Mouse (Mus musculus) neural tube, embryonic 11.5 days (tissue): ENCODE measurements around the gene Hist1h4b. TPM values are rescaled to one million over a fixed set of nuclear protein-coding genes. Genes with fewer than 3 reads are reported as not detected.
"Not testable (repeated sequence)": the region's sequence is repeated elsewhere in the genome, so short reads cannot be mapped to it uniquely, and the experiment has no call there.

ENCODE experiments used
- ATAC-seq: fragments of 200-750 bp; cut with Nextera tagmentation; 2 replicates; pipeline ENCODE4 v1.8.0; 2017; ENCODE audit warnings: moderate number of reproducible peaks, mild to moderate bottlenecking, moderate TSS enrichment, moderate library complexity; ENCODE audit not compliant: insufficient read depth, low FRiP score, low TSS enrichment
- DNase-seq: peaks from one replicate; pipeline ENCODE4 v3.0.0-alpha.2; 2015; ENCODE audit warnings: low spot score
- H3K27ac ChIP-seq: fragments of 300-500 bp; sonication (generic); 2 replicates; pipeline ENCODE4 v1.5.1; 2014; ENCODE audit warnings: low read depth, mild to moderate bottlenecking, low read length
- H3K27me3 ChIP-seq: fragments of 300-500 bp; sonication (generic); 2 replicates; pipeline ENCODE4 v1.6.1; 2014; ENCODE audit warnings: mild to moderate bottlenecking, low read length, mixed read lengths; ENCODE audit not compliant: control insufficient read depth, insufficient read depth
- H3K36me3 ChIP-seq: fragments of 300-500 bp; sonication (generic); 2 replicates; pipeline ENCODE4 v1.6.1; 2014; ENCODE audit warnings: mild to moderate bottlenecking, low read length, moderate library complexity, mixed read lengths; ENCODE audit not compliant: control insufficient read depth, insufficient read depth
- H3K4me1 ChIP-seq: fragments of 300-500 bp; sonication (generic); 2 replicates; pipeline ENCODE4 v1.6.1; 2014; ENCODE audit warnings: low read length, mixed read lengths; ENCODE audit not compliant: control insufficient read depth, insufficient read depth
- H3K4me2 ChIP-seq: fragments of 300-500 bp; sonication (generic); 2 replicates; pipeline ENCODE4 v1.6.1; 2014; ENCODE audit warnings: low read depth, mild to moderate bottlenecking, moderate library complexity
- H3K4me3 ChIP-seq: fragments of 300-500 bp; sonication (generic); 2 replicates; pipeline ENCODE4 v1.5.1; 2014; ENCODE audit warnings: low read depth, low read length
- H3K9ac ChIP-seq: fragments of 300-500 bp; sonication (generic); 2 replicates; pipeline ENCODE4 v1.6.1; 2014; ENCODE audit warnings: mild to moderate bottlenecking, low read length
- H3K9me3 ChIP-seq: fragments of 300-500 bp; sonication (generic); 2 replicates; pipeline ENCODE4 v1.6.1; 2016; ENCODE audit warnings: low read length; ENCODE audit not compliant: control insufficient read depth
- WGBS: fragments of 180-500 bp; shearing (Covaris S2); extraction: QIAGEN DNeasy Blood & Tissue Kit; methylation state at CpG from one replicate; pipeline ENCODE4 v1.1.7; 2014; 5-methylcytosine and 5-hydroxymethylcytosine counted together
- polyA plus RNA-seq: library from polyadenylated mRNA; unstranded; fragments of >200 nt; fragmentation: Nextera tagmentation; extraction: Ambion mirVana; gene quantifications from 2 replicates; pipeline ENCODE4 v1.2.1, GENCODE M21; 2014

Gene Hist1h4b
- polyA plus RNA-seq, 1 experiment from 2014 or later, result 4.3 TPM

GRCm38 (mm10) chr13:23751478-23751956, 5.3 kb upstream of the Hist1h4b start:
- DNase-seq (no peak), ATAC-seq (0 out of 2 replicates have a peak, but pooled peaks have one; percentile 8)
- peak overlapping the region; percentile 36 for H3K4me3 ChIP-seq
- WGBS, result 1% methylated on average over 11 of the region's 11 CpGs
- H3K9me3 ChIP-seq, result no peaks in the 10 kb centered on the region
- H3K36me3 ChIP-seq, result no peaks in the 10 kb centered on the region
- H3K27ac ChIP-seq, result peak overlapping the region; percentile 85
- H3K9ac ChIP-seq, result peak overlapping the region; percentile 46
- peaks cover 8% of the 10 kb centered on the region; the same call in 1 of the 2 replicates for H3K4me1 ChIP-seq
- peak overlapping the region; percentile 40 for H3K4me2 ChIP-seq
- H3K27me3 ChIP-seq, result no peaks in the 10 kb centered on the region

GRCm38 (mm10) chr13:23752067-23752741, 4.6 kb upstream of the Hist1h4b start, which contains the start of gene Hist1h3b:
Hist1h3b (plus strand) TSS chr13:23752267.
- H3K36me3 ChIP-seq, H3K9me3 ChIP-seq, H3K4me1 ChIP-seq, H3K27me3 ChIP-seq: not testable (repeated sequence)
- DNase-seq, result peak; percentile 93
- Histone ChIP-seq H3K4me3 (peak within 1 kb of the TSS; percentile 36), H3K27ac (peak within 1 kb of the TSS; percentile 85), H3K4me2 (peak within 1 kb of the TSS; percentile 50), H3K9ac (peak within 1 kb of the TSS; percentile 65)
- peak; percentile 87 for ATAC-seq
- under 1% methylated on average over 15 of the region's 47 CpGs for WGBS

- Histone ChIP-seq H3K4me2 (peak overlapping the region; percentile 50), H3K4me1 (peaks cover 9% of the 10 kb centered on the region; the same call in 1 of the 2 replicates), H3K4me3 (peak overlapping the region; percentile 34), H3K27me3 (no peaks in the 10 kb centered on the region), H3K27ac (peak overlapping the region; percentile 73), H3K9ac (peak overlapping the region; percentile 65), H3K9me3 (no peaks in the 10 kb centered on the region), H3K36me3 (no peaks in the 10 kb centered on the region)
- DNase-seq, result no peak
- 3% methylated on average over 6 of the region's 6 CpGs for WGBS
- ATAC-seq, result no peak
These were observed 4.1 kb upstream of the Hist1h4b start for GRCm38 (mm10) chr13:23752742-23753172.

GRCm38 (mm10) chr13:23753314-23754078, 3.3 kb upstream of the Hist1h4b start:
- H3K4me2 ChIP-seq, result no peak overlapping the region
- 62% methylated on average over 4 of the region's 4 CpGs for WGBS
- no peak overlapping the region for H3K9ac ChIP-seq
- H3K4me3 ChIP-seq, result no peak overlapping the region
- H3K27ac ChIP-seq, result 0 out of 2 replicates have a peak overlapping the region, but pooled peaks have one; percentile 35
- no peaks in the 10 kb centered on the region for H3K36me3 ChIP-seq
- no peaks in the 10 kb centered on the region for H3K27me3 ChIP-seq
- DNase-seq, result no peak
- no peaks in the 10 kb centered on the region for H3K9me3 ChIP-seq
- no peak for ATAC-seq
- H3K4me1 ChIP-seq, result peaks cover 3% of the 10 kb centered on the region; the same call in 1 of the 2 replicates

- Histone ChIP-seq H3K4me2 (no peak overlapping the region), H3K4me1 (peaks cover 3% of the 10 kb centered on the region; the same call in 1 of the 2 replicates), H3K9ac (no peak overlapping the region), H3K27me3 (no peaks in the 10 kb centered on the region), H3K36me3 (no peaks in the 10 kb centered on the region), H3K27ac (no peak overlapping the region), H3K9me3 (no peaks in the 10 kb centered on the region), H3K4me3 (no peak overlapping the region)
- DNase-seq, result no peak
- ATAC-seq, result no peak
These were observed 1.8 kb upstream of the Hist1h4b start for GRCm38 (mm10) chr13:23755000-23755399.

- Histone ChIP-seq H3K27me3 (no peaks in the 10 kb centered on the region), H3K9me3 (no peaks in the 10 kb centered on the region), H3K27ac (peak overlapping the region; percentile 80), H3K4me1 (peaks cover 3% of the 10 kb centered on the region; the same call in 1 of the 2 replicates), H3K36me3 (no peaks in the 10 kb centered on the region), H3K9ac (peak overlapping the region; percentile 54), H3K4me3 (peak overlapping the region; percentile 34), H3K4me2 (peak overlapping the region; percentile 50)
- WGBS, result 2% methylated on average over 17 of the region's 23 CpGs
- ATAC-seq (peak; percentile 4; the same call in 1 of the 2 replicates), DNase-seq (peak; percentile 61)
These were observed 479 bp downstream of the Hist1h4b start for GRCm38 (mm10) chr13:23757211-23757773.

- WGBS, result 46% methylated on average over 3 of the region's 3 CpGs
- no peak for DNase-seq
- Histone ChIP-seq H3K4me2 (no peak overlapping the region; the same call in 1 of the 2 replicates), H3K4me3 (no peak overlapping the region), H3K9ac (no peak overlapping the region), H3K27me3 (no peaks in the 10 kb centered on the region), H3K27ac (0 out of 2 replicates have a peak overlapping the region, but pooled peaks have one; percentile 27), H3K36me3 (no peaks in the 10 kb centered on the region), H3K9me3 (no peaks in the 10 kb centered on the region), H3K4me1 (peaks cover 3% of the 10 kb centered on the region; the same call in 1 of the 2 replicates)
- ATAC-seq, result no peak
These were observed 1.1 kb downstream of the Hist1h4b start for GRCm38 (mm10) chr13:23757921-23758320.

- 55% methylated on average over 3 of the region's 3 CpGs for whole genome bisulfite sequencing
- ATAC-seq (no peak), DNase-seq (no peak)
- H3K27me3 ChIP-seq, result no peaks in the 10 kb centered on the region
- H3K4me2 ChIP-seq, result no peak overlapping the region
- H3K27ac ChIP-seq, result no peak overlapping the region
- H3K36me3 ChIP-seq, result no peaks in the 10 kb centered on the region
- no peak overlapping the region for H3K4me3 ChIP-seq
- no peak overlapping the region for H3K9ac ChIP-seq
- H3K9me3 ChIP-seq, result no peaks in the 10 kb centered on the region
- peaks cover 3% of the 10 kb centered on the region; the same call in 1 of the 2 replicates for H3K4me1 ChIP-seq
These were observed 2.5 kb downstream of the Hist1h4b start for GRCm38 (mm10) chr13:23759251-23759771.
